Mouse (Mus musculus) hindlimb bud, embryonic 11.5 days (tissue): ENCODE data around the gene Ndufa6.
"Not testable (repeated sequence)": the region's sequence is repeated elsewhere in the genome, so short reads cannot be mapped to it uniquely, and the experiment has no call there.

ENCODE experiments used
- DNase-seq: peaks from one replicate; pipeline ENCODE4 v3.0.0-alpha.2; 2012; ENCODE audit warnings: low read depth, low spot score; ENCODE audit errors: extremely low spot score

The Ndufa6 gene

DNA sequence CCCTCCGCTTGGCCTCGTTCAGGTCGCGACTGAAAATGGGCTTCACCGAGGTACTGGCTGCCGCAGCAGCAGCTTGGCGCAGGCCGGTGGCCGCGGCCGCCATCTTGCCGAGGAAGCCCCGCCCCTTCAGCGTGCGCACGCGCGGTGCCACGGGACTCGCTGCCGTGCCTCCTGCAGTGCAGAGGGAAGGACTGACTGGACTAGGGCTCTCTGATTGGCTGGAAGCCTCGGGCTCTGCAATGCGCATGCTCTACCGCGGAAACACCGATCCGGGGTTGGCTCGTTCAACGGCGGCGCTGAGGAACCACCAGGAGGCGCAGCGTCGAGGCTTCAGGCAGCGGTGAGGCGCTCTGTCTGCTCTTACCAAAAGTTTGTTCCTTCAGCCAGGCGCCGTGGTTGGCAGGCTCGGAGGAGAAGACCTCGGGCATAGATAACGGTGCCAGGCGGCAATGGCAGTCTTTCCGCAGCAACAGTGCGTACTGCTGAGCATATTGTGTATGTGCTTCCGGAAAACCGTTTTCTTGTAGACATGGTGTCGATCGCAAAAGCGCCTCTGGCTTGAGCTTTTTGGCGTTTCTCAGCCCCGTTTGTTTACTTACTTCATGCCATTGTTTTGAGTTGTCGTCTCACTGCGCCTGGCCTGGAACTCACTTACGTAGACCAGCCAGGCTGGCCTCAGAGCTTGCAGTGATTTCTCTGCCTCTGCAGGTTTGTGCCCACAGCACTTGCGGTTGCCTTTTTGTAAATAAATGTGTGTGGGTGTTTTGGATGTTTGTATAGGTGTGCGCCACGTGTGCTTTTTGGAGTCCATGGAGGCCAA lies at the start of gene Ndufa6:
TSS of gene Ndufa6 (minus strand) at position 197 of the 820 bp plus-strand sequence.
- DNase-seq = peak; percentile 95

DNA sequence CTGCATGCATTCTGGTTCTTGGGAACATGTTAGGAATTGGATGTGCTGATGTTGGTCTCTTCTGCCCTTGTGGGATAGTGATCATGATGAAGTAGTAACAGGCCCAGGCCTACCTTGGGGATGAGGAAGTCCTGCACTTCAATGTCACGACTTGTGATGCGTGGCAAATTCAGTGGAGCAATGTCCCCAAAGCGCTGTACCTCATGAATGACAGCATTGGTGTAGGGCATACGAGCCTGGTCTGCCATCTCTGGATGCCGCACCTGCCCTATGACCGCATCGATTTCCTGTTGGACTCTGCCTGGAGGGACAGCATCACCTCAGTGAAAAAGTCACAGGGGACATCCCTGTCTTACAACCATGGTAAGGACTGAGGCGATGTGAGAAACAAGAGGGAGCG lies 49.5 kb upstream of the Ndufa6 start:
- DNase-seq = no peak

DNA sequence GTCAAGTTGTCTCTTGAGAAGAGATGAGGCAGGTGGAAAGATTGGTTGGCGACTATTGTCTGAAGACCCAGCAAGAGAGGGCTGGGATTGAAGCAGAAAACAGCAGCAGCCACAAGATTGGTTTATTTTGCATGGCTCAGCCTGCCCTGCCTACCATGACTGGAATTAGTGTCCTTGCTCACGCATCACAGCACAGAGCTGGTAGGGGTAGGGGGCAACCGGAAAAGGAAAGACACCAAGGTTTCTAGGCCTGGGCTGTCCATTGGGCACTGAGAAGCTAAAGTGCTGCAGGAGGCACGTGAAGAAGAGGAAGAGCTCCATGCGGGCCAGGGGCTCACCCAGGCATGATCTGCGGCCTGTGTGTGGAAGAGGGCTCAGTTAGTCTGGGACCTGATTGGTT lies 48.6 kb upstream of the Ndufa6 start:
- no peak for DNase-seq

DNA sequence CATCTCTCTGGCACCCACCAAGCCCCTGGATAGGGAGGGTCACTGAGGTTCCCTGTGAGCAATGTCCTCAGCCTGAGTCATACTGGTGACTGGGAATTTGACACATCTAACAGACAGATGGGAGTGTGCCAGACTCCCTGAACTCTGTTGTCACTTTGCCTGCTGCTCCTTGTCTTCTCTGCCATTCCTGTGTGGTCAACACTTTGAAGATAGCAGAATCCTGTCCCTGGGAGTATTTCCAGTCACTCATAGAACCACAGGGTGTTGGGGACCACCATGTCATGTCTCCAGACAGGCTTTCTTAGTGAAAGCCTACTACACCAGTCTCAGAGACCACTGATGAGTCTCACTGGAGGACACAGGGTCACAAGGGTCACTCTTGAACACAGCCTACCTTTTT lies 48.0 kb upstream of the Ndufa6 start:
- DNase-seq = no peak

DNA sequence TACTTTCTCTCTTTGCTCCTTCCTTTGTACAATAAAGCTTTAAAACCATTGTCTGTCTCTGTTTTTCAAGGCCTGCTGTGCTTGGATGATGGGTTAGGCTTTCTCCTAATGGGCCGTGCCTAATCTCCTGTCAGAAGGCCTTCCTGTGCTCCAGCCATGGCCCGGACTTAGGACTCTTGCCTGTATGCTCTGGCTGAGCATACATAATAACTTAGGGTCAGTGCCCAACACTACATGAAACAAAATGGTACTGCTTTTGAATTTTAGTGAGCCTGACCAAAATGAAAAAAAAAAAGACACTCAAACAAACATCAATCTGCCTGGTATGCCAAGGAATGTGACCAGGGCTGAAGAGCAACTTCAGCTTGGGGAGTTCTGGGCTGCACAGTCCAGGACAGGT lies 47.4 kb upstream of the Ndufa6 start:
- DNase-seq = no peak

DNA sequence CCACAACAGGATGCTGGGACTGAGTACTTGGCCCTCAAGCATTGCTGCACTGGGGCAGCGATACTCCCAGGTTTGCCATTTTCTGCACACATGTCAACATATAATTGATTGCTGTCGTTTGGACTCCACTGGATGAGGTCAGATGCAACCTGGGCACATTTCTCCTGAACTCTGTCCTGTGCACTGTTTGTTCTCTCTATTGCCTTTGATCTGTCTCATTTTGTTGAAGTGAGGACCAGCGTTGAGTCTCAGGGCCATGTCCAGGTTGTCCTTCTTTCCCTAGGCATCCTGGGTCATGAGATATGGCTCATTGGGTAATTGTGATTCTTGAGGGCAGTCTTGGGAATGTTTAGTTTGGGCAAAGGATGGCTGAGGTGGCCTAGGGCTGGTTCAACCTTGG lies 41.8 kb upstream of the Ndufa6 start:
- not testable (repeated sequence) for DNase-seq

DNA sequence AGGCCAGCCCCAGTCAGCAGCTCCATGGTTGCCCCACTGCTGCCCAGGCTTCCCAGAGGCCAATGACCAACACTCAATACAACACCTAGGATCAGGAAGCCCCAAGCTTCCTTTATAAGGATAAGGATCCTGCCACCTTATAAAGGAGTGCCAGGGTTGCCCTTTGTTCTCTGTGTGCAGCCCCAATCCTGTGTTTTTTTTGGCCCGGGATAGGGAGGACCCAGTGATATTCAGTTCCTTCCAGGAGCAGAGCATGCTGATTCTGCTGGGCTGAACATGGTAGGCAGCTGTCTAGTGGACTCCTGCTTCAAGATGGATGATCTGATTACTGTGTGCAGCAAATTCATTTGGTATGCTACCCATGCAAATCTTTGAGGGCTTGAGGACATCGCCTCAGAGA lies 39.8 kb upstream of the Ndufa6 start, which contains the start of gene Cyp2d11:
TSS of gene Cyp2d11 (minus strand) at position 101 of the 400 bp plus-strand sequence.
- DNase-seq = not testable (repeated sequence)

DNA sequence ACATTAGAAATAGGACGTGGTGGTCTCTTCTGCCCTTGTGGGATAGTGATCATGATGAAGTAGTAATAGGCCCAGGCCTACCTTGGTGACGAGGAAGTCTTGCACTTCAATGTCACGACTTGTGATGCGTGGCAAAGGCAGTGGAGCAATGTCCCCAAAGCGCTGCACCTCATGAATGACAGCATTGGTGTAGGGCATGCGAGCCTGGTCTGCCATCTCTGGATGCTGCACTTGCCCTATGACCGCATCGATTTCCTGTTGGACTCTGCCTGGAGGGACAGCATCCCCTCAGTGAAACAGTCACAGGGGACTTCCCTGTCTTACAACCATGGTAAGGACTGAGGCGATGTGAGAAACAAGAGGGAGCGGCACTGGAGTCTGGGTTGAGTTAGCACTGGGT lies 35.8 kb upstream of the Ndufa6 start:
- not testable (repeated sequence) for DNase-seq

DNA sequence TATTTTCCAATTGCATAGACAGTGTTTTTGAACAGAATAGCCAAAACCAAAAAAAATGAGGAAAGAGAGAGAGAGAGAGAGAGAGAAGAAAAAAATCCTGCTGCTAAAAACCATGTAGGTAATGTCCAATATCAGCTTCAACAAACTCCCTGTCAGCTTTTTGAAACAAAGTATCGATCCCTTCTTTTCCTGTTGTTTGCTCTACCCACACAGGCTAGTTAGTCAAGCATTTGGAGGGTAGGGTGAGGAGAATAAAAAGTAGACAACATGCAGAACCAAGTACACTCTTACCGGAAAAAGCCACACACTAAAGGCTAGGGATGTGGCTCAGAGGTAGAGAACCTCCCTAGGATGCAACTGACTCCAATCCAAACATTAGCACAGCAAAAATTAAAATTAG lies 31.6 kb upstream of the Ndufa6 start:
- DNase-seq = no peak

DNA sequence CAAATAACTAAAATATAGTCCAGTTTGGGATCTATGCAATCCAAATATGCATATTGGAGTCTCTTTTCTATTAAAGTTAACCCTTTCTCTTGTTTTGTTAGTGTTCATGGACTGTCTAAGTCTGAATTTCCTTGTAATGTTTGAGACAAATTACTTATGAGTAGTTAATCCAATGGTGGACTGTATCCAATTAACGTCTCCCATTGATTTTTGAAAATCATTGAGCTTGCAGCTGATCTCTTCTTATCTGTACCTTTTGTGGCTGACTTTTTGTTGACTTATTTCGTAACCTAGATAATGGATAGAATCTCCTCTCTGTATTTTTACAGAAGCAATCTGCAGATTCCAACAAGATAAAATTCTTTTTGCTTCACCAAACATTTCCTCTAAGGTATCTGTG lies 28.3 kb upstream of the Ndufa6 start:
- DNase-seq = no peak

DNA sequence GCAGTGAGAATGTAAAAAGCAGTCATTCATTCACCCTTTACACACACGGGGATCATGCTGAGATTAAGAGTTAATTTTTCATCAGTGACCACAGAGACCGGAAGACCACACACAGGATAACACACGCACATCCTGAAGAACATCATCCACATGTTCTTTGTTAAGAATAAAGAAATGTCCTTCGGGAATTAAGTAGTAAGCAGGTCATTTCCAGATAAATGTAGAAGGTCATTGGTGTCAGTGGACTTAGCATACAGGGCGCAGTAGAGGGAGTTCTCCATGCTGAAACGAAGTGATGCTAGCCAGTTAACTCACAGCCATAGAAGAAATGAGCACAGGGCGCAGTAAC lies 26.6 kb upstream of the Ndufa6 start:
- DNase-seq = no peak

DNA sequence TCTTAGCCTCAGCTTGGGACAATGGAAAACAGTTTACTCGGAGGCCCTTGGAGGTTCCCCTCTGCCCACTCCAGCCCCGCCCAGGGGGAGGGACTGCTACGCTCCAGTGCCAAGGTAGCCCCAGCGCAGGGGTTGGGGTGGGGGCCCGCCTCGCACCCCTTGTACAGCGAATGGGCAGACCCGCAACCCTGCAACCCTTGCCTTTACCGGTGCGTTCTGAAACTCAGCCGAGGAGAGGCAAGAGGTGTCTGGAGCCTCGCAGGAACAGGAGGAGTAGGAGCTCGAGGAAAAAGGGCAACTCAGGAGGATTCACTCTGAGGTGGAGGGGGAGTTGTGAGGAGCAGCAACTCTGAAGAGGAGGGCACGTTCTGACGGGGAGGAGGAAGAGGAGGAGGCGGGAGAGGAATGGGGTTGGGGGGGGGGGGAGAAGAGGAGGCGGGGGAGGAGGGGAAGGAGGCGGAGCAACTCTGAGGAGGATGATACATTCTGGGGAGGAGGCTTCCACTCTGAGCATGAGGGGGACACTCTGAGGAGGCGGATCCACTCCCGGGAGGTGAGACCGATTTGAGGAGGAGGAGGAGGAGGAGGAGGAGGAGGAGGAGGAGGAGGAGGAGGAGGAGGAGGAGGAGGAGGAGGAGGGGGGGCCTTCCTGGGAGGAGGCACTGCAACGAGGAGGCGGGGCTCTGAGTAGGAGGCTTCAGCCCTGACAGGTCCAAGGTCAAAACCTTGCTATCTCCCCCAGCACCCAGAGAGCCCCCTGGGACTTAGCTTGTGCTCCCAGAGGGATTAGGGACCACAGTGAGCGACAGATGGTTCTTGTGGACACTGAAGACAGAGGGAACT lies 26.0 kb upstream of the Ndufa6 start, which contains the start of gene Cyp2d22:
TSS of gene Cyp2d22 (minus strand) at position 390 of the 843 bp plus-strand sequence.
- no peak for DNase-seq

DNA sequence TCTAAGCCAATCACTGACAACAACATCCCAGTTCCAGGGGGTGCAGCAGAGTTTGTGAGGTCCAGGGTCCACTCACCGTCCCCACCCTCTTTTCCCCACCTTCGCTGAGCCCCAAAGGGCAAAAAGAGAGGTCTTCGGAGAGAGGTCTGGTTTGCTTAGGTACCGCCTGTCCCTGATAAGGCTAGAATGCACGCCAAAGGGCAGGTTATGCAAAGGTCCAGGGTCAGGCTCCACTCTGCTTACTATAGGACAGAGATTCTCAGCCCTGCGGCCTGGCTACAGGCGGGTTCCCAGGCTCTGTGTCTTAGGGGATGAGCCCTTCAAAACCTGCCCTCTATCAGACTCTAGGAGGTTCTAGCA lies 25.4 kb upstream of the Ndufa6 start:
- DNase-seq = no peak

DNA sequence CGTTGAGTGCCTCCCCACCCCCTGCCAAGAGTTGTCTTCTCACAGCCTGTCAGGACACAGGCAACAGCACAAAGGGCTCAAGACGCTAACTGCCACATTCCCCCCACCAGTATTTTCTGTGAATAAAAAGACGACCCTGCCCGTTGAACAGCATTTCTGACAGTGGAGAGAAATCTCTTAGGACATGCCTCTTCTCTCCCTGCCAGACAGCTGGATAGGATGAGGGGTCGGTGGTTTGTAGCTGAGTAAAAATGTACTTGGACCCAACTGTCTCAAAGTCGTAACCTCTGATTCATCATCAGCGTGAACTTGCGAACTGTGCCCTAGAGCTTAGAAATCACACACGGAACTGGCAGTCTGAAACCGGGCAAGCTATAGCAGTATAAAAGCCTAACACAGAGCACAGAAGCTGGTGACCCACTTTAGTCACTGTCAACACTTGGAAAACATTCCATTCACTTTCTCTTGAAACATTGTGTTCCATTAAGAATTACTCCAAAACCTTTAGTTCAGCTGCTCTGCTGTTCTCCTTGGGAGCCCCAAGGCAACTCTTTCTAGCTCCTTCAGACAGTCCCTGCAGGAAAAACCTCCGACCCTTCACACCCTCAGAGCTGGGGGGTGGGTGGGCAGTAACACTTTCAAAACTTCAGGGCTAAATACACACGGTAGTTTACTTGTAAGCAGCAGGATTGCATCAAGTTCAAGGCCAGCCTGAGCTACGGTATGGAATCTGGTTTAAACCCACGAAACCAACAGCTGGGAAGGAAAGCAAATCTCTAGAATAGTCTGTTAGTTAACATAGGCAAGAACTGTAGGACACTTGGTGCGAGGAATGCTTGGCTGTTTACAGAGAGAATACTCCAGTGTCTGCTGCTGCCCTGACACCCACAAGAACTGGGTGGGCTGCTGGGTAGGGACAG lies 24.4 kb upstream of the Ndufa6 start:
- no peak for DNase-seq

DNA sequence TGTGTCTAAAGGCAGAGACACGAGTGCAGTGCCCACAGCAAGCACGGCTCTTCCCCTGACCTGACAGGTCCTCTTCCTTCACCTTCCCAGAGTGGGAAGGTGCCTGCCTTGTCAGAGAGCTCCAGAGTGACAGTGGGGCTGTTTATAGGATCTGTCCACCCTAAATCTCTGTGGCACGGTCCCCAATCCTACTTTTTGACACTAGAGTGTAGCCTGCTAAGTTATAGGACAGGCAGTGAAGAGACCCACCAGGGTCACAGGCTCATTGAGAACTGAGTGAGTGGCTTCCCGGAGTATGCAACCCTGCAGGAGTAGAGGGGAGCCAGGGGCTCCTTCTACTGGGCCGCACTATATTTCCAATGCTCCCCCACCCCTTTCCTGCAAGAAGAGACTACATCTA lies 23.6 kb upstream of the Ndufa6 start:
- DNase-seq = no peak

DNA sequence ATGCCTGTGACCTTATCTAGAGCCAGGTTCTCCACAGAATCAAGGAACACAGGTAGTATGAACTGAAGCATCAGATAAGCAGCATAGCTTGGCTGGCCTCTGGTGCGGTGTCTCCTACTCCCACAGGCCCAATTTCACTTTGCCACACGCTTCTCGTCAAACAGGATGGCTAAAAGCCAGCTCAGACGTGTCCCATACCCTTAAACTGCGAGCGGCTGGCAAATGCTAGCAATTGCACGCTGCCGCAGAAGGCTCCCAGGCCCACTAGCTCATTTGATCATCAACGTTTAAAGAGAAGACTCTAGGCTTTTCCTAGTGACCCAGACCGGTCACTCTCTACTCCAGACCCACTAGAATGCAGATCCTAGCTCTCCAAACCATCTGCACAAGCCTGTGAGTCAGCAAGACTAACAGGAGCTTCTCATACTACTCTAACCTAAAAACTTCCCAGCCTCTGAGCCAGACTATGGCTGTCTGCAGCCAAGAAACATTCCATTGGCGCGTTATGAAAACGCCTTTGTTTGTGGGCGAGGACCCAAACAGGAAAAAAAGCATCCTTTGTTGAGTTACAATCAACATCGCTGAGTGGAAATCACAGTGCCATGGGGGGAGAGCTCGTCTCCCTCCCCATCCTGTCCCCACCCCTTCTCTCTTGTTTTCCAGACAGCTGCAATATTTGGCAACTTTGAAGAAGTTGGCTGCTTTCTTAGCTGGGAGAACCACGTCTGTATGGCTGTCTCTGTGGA lies 22.4 kb upstream of the Ndufa6 start:
- no peak for DNase-seq

DNA sequence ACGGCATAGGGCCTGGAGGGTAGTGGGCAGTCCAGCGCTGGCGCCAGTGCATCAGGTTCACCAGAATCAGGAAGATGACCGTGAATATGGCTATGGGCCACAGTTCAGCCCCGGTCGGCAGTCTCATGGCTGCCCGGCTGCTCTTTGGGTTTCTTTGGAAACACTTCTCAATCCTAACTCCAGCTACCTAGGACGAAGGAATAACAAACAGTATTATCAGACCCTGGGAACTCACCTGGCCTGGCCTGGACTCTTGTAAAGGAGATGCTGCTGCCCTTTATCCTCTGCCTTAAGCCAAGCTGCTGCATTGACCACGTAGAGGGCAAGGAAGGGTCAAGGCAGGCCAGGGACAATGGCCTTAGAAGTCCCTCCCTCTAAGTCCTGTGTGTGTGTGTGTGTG lies 21.7 kb upstream of the Ndufa6 start:
- DNase-seq = no peak

DNA sequence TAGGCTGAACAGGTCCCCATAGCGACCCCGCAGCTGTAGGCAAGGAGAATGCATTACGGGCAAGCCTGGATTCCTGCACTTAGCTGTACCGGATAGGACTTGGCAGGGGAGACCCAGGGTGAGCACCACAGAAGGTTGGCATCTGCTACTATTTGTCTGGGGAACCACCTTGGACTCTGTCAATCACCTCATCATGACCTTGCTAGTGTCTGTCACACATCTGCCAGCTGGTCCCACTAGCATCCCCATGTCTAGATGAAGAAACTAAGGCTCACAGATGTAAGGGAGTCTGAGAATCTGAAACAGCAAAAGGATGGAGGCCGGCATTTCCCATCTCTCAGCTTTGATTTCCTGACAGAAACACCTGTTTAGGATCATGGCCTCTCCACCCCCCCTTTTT lies 20.3 kb upstream of the Ndufa6 start:
- DNase-seq = no peak

DNA sequence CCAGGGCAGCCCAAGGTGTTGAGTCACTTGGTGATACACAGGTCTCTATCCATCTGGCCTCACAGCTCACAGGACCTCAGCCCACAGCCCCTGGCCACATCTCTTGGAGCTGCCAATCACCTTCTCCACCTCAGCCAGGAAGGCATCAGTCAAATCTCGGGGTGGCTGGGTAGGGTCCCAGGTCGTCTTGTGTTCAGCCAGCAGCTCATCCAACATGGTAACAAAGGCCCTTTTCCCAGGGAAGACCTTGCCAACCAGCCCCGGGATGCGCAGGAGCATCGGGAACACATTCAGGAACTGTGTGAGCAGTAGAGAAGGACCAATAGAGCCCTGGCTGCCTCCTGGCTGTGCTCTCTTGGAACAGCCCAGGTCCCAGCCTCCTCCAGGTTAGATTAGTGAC lies 18.9 kb upstream of the Ndufa6 start:
- no peak for DNase-seq

DNA sequence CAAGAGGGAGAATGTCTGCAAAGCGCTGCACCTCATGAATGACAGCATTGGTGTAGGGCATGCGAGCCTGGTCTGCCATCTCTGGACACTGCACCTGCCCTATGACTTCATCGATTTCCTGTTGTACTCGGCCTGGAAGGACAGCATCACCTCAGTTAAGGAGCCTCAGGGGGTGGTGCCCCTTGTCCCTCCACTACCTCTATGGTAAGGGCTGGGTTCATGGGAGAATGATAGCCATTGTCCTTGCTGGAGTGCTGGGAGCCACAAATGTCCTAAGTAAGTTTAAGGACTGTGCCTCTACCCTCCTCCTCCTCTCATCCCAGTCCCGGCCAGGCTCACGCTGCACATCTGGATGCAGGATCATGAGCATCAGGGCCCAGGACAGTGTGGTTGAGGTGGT lies 18.3 kb upstream of the Ndufa6 start:
- DNase-seq = no peak
